Mouse (Mus musculus) retina, postnatal 7 days (tissue): ENCODE measurements at regions not wholly inside any gene's neighbourhood (a gene's known extent, or its start where the extent isn't known, plus 50 kb on each side); places are given as distances from the start of the nearest gene placed in this dataset.

Experiments used
- DNase-seq: peaks from one replicate; pipeline ENCODE4 v3.0.0-alpha.2; 2012; ENCODE audit warnings: low read depth, low spot score

GRCm38 (mm10) chr15:42768396-42768795 lies 2634.2 kb downstream of the 9330182O14Rik start:
- DNase-seq, result no peak

GRCm38 (mm10) chr15:42779903-42780302 lies 2645.7 kb downstream of the 9330182O14Rik start:
- no peak for DNase-seq

- DNase-seq, result no peak
Measured at GRCm38 (mm10) chr15:42801217-42801616, 2667.1 kb downstream of the 9330182O14Rik start.

- no peak for DNase-seq
Measured at GRCm38 (mm10) chr15:42810871-42811490, 2676.8 kb downstream of the 9330182O14Rik start.

- no peak for DNase-seq
Measured at GRCm38 (mm10) chr15:42815026-42815724, 2681.0 kb downstream of the 9330182O14Rik start.

- no peak for DNase-seq
Measured at GRCm38 (mm10) chr15:42838839-42839238, 2704.7 kb downstream of the 9330182O14Rik start.

DNA sequence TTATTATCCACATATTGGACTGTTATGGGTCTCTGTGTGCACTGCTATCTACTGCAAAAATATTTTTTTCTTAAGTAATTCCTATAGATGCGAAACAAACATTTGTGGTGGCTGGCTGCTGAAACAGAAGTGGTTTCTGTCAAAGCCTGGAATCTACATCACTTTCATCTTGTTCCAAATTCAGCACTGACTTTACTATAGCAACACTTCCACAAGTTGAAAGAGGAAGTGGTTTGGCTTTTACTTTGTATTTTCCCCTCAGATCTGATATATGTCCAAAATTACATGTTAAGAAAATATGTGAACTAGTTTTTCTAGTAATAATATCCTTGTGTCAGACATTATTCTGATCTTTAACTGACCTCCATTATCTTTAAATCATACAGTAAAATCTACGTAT lies 2715.8 kb downstream of the 9330182O14Rik start:
- no peak for DNase-seq

DNA sequence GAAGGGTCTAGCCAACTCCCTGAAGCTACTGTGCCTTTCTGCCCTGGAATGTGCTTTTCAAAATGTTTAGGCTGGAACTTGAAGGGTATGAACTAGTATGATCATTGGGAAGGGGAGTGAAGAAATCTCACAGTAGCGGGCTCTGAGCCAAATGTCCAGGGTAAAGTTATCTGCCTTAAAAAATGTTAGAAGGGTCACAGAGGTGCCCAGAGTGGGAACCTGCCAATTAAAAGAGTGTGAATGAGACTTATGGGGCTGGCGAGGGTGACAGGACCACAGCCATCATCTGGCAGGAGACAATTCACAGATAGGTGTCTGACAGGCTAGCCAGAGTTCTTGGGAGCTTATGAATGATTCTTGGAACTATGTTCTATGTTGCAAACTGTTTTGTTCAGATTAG lies 2738.3 kb downstream of the 9330182O14Rik start:
- no peak for DNase-seq

GRCm38 (mm10) chr15:42894611-42895010 lies 2760.4 kb downstream of the 9330182O14Rik start:
- DNase-seq, result no peak

DNA sequence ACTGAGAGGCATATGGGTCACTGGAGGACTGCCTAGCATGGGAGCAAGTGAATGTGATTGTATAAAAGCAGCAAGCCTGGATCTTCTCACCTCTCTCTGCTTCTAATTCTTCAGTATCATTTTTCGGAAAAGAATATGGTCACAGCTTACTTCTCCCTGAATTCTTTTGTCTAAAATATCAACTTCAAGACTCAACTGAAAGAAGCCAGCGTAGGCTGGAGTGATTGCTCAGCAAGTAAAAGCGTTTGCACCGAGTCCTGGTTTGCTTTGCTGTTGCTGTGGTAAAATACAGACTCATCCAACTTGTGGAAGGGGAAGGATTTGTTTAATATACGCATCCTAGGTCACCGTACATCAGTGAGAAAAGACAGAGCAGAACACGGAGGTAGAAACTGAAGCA lies 2765.9 kb downstream of the 9330182O14Rik start:
- no peak for DNase-seq

- DNase-seq, result no peak
Measured at GRCm38 (mm10) chr15:42901782-42902181, 2767.6 kb downstream of the 9330182O14Rik start.

GRCm38 (mm10) chr15:42911357-42911756 lies 2777.2 kb downstream of the 9330182O14Rik start:
- no peak for DNase-seq

DNA sequence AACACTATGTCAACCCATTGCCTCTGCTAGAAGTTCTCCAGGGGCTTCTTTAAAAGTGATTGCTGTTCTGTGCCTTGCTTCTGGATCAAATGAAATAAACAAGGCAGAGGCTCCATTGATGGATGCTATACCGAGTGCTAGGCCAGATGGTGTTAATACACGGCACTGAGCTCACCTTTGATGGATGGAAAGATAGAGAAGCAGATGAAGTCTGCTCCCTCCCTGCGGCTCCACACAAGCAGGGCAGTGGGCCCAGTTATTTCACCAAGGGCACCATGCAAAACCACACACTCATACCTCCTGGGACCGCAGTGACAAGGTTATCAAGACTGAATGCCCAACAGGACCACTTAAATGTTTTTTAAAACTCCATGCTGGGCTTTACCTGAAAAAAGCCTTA lies 2778.7 kb downstream of the 9330182O14Rik start:
- no peak for DNase-seq

GRCm38 (mm10) chr15:42913285-42913684 lies 2779.1 kb downstream of the 9330182O14Rik start:
- DNase-seq, result no peak

- DNase-seq, result peak; percentile 28
Measured at GRCm38 (mm10) chr15:42914099-42914498, 2779.9 kb downstream of the 9330182O14Rik start.

DNA sequence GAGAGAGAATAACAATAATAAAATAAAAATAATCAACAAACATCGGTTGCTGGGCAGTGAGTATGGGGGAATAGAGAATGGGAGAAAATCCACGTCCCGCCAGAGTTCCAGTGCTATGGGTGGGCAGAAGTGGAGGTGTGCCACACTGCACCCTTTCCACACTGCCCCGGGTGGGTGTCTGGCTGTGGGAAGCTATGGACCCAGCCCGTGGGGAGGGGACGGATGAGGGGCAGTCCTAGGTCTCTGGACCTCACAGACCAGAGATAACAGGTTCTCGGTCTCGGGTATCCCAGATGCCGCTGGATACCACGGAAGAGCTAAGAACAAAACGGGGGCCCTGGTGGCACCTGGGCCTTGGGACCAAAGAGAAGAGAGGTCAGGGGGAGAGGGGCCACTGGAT lies 2781.0 kb downstream of the 9330182O14Rik start:
- no peak for DNase-seq

DNA sequence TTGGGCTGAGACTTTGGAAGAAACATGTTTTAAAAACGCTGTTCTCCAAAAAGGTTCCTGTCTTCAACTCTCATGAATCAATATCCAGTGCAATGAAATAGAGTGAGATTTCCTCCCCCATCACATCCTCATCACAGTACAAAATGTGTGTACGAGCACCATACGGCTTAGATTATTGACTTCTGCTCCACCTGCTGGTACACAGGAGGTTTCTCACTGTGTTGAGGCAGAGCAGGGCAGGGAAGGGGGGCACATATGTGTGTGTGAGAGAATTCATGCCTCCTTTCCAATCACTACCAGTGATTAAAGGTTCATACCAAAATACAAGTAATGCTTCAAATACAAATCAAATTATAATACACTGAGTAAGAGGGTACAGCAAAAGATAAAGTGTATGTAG lies 2787.5 kb downstream of the 9330182O14Rik start:
- DNase-seq, result no peak

GRCm38 (mm10) chr15:42928331-42928730 lies 2794.2 kb downstream of the 9330182O14Rik start:
- no peak for DNase-seq

DNA sequence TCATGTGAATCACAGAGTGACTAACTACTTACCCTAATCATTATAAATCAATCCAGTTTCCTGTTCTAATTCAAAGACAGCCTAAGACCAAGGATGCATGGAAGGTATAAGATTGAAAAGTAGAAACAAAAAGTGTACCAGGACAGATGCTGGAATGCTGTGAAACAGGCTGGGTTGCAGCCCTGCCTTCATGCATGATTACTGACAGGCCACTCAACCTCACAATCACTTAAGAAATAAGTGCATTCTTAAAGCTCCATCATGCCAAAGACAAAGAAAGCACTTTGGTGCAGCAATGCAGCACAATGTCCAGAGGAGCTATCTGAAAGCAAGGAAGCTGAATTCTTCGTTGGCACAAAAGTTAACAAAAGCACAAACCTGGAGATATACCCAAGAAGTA lies 2810.4 kb downstream of the 9330182O14Rik start:
- DNase-seq, result no peak

DNA sequence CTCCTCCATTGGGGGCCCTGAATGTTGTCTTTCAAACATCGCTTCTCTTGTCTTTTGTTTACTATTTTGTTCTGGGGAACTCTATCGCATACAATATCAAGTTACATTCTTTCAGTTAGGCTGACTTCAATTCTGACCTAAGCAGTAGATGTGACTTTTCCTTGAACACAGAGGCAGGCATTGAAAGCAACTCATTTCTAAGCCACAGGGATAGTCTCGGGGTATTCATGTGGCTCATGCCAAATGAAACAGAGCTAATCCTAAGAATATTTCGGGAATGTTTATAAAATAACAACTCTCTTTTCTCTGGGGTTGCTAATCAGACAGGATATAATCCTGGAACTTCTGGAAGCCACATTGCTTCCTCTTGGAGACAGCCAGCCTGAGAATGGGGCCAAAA lies 2821.0 kb downstream of the 9330182O14Rik start:
- DNase-seq, result no peak

GRCm38 (mm10) chr15:42962747-42963338 lies 2828.7 kb downstream of the 9330182O14Rik start:
- peak; percentile 47 for DNase-seq

DNA sequence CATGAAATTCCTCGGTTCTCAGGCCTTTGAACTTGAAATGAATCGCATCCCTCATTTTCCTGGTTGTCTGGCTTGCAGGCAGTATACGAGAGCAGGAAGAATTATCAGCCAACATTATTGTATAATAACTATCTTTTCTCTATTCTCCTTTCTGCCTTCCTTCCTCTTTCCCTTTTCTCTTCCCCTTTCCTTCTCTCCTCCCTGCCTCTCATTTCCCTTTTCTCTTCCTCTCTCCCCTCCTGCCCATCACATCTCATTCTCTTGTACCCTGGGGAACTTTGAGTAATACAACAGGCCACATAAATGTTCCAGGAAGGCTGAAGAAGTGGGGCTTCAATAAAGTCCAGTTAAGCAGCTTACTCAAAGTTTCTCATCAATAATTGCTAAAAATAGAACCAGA lies 2831.1 kb downstream of the 9330182O14Rik start:
- no peak for DNase-seq
